Mouse (Mus musculus): ENCODE results near the gene Slc7a10.

DNA sequence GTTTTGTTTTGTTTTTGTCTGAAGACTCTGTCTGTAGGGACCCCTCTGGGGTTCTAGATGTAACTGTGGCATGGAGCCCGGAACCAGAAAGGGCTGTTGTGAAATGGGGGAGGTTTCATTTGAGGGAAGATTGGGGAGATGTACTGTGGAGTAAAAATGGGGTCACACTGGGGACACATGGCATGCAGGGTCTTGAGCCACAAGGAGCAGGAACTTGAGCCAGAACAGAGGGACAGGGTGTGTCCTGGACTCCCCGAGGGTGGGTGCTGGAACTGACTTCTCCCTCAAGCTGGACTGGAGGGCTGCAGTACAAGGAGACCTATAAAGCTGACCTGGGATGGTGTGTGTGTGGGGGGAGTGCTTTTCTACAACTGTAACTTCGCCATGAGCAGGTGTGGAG, 28.7 kb upstream of the Slc7a10 start:
- TF ChIP-seq CTCF (IDR thresholded peaks at IDR 0.05; ENCODE audit: borderline replicate concordance, control insufficient read depth, extremely low read depth, insufficient read depth, low read length, poor library complexity) (no peak), POLR2A (IDR thresholded peaks at IDR 0.05; ENCODE audit: control insufficient read depth, extremely low read depth, insufficient read depth, low read length, poor library complexity) (no peak)
